Mouse (Mus musculus): Measurements from ENCODE around the gene Dhx37.
"Not testable (repeated sequence)": the region's sequence is repeated elsewhere in the genome, so short reads cannot be mapped to it uniquely, and the experiment has no call there.

The Dhx37 gene

DNA sequence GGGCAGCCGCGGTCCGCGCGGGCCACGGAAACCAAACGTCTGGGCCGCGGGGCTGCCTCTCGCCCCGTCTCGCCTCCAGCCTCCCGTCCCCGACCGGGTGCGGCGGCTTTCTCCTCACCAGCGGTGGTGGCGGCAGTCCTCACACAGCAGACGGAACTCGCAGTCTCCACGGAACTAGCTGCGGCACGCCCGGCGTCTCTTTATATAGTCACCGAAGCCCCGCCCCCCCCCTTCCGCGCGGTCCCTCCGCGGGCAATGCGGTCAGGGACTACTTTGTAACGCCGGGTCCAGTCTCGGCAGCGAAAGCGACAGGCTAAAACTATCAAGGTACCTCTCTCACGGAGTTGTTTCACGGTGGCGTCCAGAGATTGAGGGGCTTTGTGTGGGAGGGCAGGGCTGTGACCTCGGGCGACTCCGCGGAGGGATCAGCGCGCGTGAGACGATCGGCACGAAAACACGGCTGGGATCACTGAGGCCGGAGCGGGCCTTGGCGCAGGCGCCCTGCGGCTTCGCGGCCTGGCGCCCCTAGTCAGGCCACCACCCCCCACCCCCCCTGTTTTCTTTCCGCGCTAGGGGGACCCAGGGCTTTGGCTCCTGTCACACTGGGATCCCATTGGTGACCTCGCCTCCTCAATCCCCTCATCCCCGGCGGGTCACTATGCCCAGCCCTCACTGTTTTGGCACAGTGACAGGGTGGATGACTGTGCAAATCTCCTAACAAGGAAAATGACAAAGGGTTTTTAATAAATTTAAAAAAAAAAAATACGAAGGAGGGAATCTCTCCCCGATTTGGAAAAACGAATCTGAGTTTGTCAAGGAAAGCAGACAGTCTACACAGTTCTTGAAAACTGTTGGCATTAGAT is 44.1 kb downstream of the Dhx37 start, which contains the start of gene Ubc:
Gene Ubc (minus strand): TSS at position 624 of the 863 bp plus-strand sequence.
- no peak for DNase-seq (ENCODE audit: low read depth, low spot score)

DNA sequence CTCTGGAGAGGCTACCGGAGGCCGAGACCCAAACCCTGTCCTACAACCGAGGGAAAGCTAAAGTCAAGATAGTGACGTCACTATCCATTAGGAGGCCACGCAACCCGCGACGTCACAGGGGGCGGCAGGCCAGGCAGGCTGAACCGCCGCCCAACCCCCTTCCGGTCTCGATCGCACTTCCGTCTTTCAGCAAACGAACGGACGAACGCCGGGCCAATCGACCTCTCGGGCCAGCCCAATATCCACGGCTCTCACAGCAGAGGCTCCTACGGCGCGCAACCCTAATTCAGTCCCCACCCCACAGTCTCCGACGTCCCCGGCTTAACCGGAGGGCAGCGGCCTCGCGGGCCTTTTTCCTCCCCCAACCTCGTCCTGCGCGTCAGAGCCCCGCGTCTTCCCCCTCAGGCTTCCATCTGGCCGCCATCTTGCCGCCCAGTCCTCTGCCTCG is 44.8 kb downstream of the Dhx37 start, which contains the start of gene Gm10382:
Gene Gm10382 (plus strand): TSS at position 192 of the 448 bp plus-strand sequence.
- no peak for DNase-seq (ENCODE audit: low read depth, low spot score)

DNA sequence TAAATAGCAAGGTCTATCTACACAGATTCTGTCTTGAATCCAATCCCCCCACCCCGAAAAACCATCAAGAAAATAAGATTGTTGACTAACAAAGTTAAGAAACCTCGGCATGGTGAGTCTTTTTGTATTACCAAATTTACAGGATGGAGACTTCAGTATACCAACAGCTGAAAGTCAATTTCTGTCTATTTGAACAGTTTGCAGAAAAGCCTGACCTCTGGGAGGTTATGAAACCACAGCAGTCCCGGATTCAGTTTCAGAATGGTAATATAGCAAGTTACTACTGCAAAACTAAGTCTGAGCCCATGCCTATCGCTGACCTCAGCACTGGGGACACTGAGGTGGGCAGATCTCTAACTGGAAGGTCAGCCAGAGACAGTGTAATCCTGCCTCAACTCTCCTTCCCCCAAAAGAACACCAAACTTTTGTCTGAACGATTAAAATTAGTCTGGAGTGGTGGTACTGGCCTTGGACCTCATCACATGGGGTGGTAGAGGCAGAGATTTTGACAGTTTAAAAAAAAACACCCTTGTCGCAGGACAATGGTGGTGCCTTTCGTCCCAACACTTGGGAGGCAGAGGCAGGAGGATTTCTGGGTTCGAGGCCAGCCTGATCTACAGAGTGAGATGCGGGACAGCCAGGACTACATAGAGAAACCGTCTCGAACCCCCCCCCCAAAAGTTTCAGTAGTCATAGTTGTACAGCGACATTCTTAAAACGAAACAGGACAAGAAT is 45.4 kb downstream of the Dhx37 start:
- no peak for DNase-seq (ENCODE audit: low read depth, low spot score)

DNA sequence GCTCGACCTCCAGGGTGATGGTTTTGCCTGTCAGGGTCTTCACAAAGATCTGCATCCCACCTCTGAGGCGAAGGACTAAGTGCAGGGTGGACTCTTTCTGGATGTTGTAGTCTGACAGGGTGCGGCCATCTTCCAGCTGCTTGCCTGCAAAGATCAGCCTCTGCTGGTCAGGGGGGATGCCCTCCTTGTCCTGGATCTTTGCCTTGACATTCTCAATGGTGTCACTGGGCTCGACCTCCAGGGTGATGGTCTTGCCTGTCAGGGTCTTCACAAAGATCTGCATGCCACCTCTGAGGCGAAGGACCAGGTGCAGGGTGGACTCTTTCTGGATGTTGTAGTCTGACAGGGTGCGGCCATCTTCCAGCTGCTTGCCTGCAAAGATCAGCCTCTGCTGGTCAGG is 46.6 kb downstream of the Dhx37 start:
- DNase-seq (ENCODE audit: low read depth, low spot score): not testable (repeated sequence)

DNA sequence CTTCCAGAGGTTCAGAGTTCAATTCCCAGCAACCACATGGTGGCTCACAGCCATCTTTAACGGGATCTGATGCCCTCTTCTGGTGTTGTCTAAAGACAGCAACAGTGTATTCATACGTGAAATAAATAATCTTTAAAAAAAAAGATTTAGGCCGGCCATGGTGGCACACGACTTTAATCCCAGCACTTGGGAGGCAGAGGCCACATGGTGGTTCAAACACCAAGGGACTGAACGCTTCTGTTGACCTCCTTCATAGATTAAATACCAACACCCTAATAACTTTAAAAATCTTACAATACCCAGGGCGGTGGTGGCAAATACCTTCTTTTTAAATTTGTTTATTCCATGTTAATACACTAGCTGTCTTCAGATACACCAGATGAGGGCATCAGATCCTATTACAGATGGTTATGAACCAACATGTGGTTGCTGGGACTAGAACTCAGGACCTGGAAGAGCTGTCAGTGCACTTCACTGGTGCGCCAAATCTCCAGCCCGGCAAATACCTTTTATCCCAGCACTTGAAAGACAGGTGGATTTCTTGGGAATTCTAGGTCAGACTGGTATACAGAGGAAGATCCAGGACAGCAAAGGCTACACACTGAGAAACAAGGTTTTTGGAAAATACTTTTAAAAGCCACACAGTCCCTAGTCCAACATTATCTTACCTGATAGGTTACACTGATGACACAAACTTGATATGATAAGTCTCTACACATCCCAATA is 48.5 kb downstream of the Dhx37 start:
- no peak for DNase-seq (ENCODE audit: low read depth, low spot score)

DNA sequence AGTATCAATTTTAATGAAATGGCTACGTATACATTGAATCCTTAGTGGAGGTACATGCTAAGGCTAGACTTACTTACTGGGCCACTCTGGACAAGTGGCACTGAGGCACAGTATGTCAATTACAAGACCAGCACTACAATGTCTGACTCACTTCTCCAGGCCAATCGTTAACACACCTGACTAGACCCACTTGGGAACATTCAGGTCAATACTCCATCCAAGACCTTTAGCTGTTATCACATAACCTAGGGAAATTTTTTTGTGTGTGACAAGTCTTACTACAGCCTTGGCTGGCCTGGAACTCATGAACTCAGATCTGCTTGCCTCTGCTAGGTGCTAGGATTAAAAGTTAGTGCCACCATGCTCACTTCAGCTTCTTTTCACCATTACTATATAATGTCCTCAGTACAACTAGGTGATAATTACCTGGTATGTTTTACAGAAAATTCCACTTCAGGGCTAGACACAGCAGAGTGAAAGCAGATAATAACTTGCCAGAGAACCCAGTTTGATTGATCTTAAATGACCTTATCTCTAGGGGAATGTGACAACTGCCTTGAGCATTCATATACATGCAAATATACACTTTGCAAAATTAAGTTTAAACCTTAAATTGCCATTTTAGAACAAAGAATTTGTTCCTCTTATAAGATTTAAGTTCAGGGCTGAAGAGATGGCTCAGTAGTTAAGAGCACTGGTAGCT is 49.3 kb downstream of the Dhx37 start:
- no peak for DNase-seq (ENCODE audit: low read depth, low spot score)

DNA sequence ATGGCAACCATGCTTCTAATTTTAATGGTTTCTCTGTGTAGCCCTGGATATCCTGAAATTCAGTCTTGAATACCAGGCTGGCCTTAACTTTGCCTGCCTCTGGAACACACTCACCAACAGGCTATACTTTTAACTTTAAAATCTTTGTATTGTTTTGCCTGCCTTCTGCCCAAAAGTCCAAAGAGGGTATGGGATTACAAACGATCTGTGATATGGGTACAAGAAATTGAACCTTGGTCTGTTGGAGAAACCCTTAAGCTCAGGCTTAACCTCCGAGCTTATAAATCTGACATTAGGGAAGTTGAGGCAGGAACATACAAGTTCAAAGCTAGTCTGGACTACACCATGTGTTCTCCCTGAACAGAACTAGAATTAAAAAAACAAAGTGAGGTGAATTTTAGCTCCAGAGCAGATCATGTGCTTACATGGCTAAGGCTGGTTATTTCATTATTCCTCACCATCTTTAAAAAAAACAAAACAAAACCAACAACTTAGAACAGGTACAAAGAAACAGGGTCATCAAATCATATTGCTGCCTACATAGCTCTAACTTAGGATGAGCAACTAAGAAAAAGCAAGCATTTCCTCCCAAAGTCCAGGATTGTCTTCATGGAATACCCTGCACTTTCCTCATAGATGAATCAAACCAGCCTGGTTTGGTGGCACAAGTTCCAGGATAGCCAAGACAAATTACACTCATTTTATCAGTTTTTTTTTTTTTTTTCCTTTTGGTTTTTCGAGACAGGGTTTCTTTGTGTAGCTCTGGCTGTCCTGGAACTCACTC is 50.1 kb downstream of the Dhx37 start:
- DNase-seq (ENCODE audit: low read depth, low spot score): no peak

DNA sequence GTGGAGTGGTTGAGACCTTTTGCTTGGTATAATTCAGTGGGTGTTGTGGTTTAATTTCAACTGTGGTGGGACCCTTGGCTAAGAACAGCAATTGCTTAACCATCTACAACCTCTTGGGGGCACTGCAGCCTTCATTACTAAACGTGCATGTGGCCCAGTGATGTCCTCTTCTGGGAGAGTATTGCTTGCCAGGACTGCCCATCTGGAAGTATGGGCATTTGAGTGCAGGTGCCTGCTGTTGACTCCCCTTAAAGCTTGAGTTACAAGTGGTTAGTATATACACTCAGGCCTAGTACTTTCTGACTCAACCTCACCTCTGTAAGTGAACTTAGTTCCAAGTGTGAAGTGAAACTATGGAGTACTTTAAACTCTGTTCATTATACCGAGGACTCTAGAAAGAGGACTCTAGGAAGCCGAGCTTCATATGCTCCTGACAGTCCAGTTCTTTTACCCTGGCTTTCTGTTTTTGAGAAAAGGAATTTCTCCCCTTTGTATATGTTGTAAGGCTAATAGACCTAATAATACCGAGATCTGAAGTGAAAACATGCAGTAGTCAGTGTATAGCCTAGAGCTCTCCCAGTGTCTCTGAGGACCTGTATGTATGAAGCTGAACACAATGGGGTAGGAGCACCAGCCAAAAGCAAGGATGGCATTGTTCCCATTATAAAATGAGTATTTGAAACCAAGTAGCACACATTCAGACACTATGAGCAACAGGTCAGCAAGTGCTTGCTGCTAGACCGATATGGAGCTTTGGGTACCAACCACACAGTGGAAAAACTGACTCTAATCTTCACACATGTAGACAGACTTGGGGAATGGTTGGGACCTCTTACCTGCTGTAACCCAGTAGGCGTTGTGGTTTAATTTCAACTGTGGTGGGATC is 51.0 kb downstream of the Dhx37 start:
- no peak for DNase-seq (ENCODE audit: low read depth, low spot score)

DNA sequence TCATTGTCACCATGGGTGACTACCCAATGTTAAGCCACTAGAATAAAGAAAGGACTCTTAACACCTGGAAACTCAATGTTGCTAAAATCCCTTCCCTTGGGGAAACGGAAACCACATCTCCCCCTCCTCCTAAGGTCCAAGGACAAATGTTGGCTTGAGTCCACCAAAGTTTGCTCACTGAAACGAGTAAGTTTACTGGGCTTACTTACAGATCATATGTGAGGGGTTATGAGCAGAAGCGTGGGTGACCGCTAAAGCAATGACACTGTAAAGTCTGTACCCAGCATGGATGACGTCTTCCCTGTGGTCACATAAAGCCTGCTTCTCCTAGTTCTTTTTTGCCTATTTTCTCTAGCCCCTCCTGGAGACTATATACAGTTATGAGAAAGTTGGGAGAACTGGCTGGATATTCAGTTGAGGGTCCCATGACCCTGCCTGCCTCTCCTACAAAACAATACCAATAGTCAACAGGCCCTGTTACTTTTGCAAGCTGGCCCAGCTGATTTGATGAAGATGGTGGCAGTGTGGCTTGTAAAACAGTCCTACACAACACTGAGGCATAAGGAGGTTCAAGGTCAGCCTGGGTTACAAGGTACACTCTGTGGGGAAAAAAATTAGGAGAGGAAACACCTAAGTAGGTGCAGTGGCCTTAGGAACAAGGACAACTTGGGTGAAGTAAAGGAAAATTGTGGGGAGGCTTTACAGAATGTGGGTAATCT is 51.8 kb downstream of the Dhx37 start:
- DNase-seq (ENCODE audit: low read depth, low spot score): no peak

DNA sequence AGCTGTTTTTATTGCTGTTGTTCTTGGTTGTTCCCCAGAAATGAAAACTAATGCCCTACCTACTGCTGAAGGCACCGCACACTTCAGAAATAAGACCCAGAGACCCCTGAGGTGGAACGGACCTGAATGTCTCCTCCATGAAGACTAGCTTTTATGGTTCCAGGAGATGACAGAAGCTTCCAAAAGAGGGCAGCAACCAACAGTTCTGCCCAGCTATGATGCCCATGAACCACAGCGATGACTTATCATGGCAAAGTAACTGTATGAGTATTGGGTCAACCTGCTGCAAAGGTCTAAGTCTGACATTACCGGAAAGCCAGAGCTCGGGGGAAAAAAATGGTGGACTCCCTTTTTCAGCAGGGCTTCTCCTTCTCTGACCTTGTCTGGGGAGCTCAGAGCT is 55.0 kb downstream of the Dhx37 start:
- DNase-seq (ENCODE audit: low read depth, low spot score): no peak

DNA sequence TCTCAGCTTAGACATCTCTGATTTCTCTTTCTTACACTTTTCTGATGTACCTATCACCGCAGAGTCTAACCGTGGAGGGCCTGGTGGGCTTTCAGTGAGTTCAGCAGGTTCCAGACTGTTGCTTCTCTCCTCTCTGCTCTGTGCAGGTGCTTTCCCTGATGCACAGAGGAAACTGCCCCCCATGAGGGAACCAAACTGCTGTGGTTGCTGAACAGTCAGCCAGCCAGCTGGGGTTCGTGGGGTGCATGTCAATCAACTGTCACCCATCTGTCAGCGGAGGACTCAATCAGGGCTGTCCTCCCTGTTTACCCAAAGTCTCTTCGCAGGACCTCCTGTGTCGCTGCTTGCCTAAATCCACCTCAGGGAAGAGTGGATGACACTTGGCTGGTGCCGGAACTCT is 56.7 kb downstream of the Dhx37 start:
- DNase-seq (ENCODE audit: low read depth, low spot score): no peak

DNA sequence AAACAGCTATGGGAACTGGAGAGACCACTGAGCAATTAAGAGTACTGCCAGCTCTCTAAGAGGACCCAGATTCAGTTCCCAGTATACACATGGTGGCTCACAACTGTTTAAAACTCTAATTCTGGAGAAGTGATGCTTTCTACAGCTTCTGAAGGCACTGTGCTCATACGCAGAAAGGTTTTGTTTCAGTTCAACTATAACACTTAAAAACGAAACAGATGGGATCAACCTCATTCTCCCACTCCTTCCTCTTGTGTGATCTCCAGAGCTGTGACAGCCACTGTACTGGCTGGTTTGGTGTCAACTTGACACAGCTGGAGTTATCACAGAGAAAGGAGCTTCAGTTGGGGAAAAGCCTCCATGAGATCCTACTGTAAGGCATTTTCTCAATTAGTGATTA is 58.0 kb downstream of the Dhx37 start:
- DNase-seq (ENCODE audit: low read depth, low spot score): no peak

DNA sequence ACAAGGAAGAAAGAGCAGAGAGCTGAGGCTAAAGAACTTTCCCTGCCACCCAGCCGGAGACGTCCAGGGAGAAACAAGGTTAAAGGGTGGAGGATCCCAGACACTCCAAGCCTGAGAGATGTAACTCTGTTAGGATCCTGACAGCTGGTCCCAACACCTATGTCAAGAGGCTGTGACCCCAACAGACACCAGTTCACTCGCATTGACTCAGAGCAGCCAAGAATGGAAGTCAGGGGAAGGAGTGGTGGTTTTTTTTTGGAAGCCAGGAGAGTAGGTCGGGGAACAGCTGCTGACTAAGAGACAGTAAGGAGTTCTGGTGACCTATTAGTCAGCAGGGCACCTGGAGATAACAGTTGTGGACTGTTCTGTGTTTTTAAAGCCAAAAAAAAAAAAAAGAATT is 61.9 kb downstream of the Dhx37 start:
- DNase-seq (ENCODE audit: low read depth, low spot score): no peak

DNA sequence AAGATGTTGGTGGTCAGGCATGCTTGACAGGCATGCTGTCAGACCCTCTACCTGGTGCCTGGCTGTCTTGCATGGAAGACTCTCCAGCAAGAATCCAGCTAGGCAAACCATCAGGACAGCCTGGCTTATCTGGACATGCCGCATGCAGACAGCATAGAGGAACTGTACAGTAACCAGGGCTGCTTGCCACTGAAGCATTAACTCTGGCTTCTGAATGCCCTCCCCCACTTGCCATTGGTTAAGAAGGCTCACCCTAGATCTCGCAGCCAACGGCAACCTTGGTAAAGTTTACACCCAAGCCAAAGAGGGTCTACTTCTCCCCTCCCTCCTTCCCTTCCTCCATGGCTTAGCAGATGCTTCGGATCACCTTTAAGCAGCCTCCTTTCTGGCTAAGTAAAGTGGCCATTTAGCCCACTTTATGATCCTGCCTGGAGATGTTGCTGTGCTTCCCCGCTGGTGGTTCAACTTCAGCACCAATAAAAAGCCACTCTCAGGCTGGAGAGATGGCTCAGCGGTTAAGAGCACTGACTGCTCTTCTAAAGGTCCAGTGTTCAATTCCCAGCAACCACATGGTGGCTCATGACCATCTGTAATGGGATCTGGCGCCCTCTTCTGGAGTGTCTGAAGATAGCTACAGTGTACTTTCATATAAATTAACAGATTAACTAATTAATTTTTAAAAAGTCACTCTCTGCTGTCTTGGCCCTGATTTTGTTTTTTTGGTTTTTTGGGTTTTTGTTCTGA is 62.8 kb downstream of the Dhx37 start:
- DNase-seq (ENCODE audit: low read depth, low spot score): no peak

DNA sequence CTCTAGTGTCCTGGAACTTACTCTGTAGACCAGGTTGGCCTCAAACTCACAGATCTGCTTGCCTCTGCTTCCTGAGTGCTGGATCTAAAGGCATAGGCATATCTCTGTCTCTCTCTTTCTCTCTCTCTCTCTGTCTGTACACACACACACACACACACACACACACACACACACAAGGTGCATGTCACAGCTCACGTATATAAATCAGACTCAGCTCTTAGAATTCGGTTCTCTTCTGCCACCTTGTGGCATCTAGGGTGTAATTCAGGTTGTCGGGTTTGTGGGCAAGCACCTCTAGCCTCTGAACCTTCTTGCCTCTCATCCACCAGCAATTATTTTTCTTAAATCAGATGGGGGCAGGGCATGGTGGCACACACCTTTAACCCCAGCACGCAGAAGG is 65.4 kb downstream of the Dhx37 start:
- DNase-seq (ENCODE audit: low read depth, low spot score): no peak

DNA sequence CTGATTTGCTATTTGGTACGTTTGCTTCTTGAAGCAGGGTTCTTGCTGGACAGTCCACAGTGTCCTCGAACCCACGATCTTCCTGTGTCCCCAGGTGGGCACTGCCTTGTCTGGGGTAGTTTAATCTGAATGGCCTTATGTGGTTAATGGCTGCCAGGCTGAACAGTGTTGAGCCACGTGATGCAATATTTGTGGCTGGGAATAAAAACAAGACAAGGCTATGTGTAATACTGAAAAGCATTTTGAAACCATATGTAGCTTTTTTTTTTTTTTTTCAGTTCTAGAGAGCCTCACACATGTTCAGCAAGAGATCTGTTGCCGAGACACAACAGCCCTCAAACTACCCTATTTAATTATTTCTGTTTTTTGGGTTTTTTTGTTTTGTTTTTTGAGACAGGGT is 65.8 kb downstream of the Dhx37 start:
- no peak for DNase-seq (ENCODE audit: low read depth, low spot score)

DNA sequence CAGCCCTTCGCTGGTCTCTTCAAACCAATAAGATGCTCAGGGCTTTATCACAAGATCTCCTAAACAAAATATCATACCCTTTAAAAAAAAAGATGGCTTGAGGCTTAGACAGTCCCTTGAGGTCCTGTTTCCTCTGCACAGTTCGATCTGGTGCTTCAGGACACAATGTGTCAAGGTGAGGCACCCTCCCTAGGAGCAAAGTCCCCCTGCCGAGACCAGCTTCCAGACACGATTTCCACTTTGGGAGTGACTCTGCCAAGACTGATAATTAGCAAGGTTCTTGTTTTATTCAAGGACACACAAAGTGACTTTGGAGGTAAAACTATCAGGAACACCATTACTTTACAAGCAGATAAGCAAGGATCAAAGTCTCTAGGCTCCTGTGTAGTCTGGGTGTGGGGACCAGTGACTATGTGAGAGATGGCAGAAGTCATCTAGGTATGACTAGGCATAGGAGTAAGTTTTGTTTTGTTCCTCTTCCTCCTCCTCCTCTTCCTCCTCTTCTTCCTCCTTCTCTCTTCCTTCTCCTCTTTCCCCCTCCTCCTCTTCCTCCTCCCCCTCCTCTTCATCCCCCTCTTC is 69.0 kb downstream of the Dhx37 start:
- DNase-seq (ENCODE audit: low read depth, low spot score): no peak

DNA sequence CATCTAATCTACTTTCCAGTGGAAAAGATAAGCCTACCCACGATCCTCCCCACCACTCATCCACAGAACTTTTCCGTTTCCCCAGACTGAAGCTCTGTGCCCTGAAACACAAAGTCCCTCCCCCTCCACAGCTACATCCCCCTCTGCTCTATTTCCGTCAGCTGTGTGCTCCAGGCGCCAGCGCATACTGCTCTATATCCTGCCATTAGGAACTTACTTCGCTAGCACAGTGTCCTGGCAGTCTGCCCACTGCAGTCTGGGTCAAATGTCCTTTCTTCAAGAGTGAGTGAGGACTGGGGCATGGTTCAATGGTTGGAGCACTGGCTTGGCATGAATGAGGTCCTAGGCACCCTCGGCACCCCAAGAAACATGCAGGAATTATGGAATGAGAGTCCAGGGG is 70.0 kb downstream of the Dhx37 start:
- no peak for DNase-seq (ENCODE audit: low read depth, low spot score)
